Mouse (Mus musculus): ENCODE measurements around the gene Cped1. TPM values are rescaled to one million over a fixed set of nuclear protein-coding genes. Genes with fewer than 3 reads are reported as not detected.

The Cped1 gene
- polyA plus RNA-seq, 1 experiment from 2014 or later, result 2.7 TPM

DNA sequence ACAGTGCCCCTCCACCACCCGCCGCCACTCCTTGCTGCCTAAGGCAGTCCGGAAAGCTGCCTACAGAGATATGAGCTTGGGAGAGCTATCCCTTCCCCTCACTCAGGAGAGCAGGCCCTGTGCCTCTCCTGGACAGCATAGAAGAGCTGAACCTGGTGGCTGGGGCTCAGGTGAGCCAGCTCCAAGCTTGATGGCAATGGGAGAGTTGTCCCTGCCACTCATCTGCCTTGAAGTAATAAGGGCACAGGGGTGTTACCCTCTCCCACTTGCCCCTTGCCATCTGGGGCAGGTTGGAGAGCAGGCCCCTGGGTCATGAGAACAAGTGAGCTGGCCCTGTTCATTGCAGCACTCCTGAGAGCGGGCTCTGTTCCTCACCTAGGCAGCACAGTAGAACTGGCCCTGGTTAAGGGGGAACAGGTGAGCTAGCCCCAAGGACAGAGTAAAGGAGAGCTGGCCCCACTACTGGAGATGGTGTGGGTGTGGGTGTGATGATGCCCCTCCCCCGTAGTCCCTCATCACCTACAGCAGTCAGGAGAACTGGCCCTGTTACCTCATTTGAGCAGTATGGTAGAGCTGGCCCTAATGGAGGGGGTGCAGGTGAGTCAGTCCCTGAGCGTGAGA is 28.7 kb downstream of the Cped1 start:
- Histone ChIP-seq H3K4me2 (no peak overlapping the region), H3K4me3 (replicated peaks) (no peak overlapping the region), H3K27ac (replicated peaks) (no peak overlapping the region), H3K27me3 (replicated peaks) (no peaks in the 10 kb centered on the region), H3K4me1 (no peaks in the 10 kb centered on the region), H3K36me3 (no peaks in the 10 kb centered on the region), H3K9ac (replicated peaks) (no peak overlapping the region), H3K9me3 (replicated peaks) (no peaks in the 10 kb centered on the region)
- ATAC-seq (ENCODE audit: low FRiP score), result peak; percentile 14; the same call in 1 of the 2 replicates
- WGBS, result 93% methylated on average over 6 of the region's 6 CpGs

DNA sequence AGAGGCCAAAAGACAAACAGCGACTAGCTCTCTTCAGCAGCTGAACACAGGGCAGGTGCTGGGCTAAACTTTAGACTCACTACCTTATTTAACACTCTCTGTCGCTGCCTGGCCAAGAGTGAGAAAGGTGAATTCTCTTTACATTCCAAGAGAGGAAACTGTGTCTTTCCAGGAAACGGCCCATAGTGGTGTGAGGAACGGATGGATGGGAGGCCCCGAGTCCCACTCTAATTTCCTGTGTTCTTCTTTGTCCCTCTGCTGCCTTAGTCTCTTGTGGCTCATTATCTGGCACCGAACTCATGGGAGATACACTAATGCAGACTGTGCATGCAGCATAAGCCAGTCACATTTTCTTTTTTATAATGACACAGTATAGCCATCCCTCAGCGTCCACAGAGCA is 31.9 kb downstream of the Cped1 start:
- no peak overlapping the region for H3K9ac ChIP-seq (replicated peaks)
- H3K27me3 ChIP-seq (replicated peaks), result no peaks in the 10 kb centered on the region
- H3K4me1 ChIP-seq, result 0 out of 2 replicates have a peak, but pooled peaks cover 3% of the 10 kb centered on the region
- H3K27ac ChIP-seq (replicated peaks), result no peak overlapping the region
- no peak overlapping the region for H3K4me2 ChIP-seq
- ATAC-seq (ENCODE audit: low FRiP score), result no peak
- H3K36me3 ChIP-seq, result no peaks in the 10 kb centered on the region
- H3K4me3 ChIP-seq (replicated peaks), result no peak overlapping the region
- 68% methylated on average over 7 of the region's 7 CpGs for WGBS
- no peaks in the 10 kb centered on the region for H3K9me3 ChIP-seq (replicated peaks)

DNA sequence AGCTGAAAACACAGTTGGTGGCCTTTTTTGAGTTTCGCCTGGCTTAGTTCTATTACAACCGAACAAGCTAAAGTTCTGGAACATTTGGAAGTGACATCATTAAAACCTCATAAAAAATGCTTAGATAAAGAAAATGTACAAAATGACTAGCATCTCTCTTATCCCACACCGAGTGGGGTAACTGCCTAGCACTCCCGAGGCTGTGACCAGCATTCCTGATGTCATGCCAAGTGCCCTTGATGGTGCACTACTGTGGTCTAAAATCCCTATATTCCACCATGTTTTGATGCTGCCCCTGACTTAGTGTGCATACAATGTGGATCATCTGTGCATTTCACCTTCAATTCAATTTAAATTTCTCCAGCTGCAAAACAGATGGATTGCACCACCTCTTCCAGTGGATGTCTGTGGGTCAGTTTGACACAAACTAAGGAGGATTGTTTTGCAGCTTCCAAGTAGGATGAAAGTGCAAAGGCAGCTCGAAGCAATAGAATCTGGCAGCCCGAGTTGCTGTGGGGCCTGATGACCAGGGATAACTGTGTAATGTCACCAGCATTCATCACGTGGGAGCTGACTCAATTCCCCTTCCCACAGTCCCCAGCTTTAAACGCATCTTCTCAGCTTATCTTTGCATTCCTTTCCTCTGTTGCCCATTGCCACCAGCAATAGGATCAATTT is 33.2 kb downstream of the Cped1 start:
- no peak overlapping the region for H3K4me3 ChIP-seq (replicated peaks)
- 74% methylated on average over 8 of the region's 8 CpGs for WGBS
- H3K36me3 ChIP-seq, result no peaks in the 10 kb centered on the region
- H3K9ac ChIP-seq (replicated peaks), result no peak overlapping the region
- no peaks in the 10 kb centered on the region for H3K27me3 ChIP-seq (replicated peaks)
- H3K4me1 ChIP-seq, result 0 out of 2 replicates have a peak, but pooled peaks cover 3% of the 10 kb centered on the region
- no peak overlapping the region for H3K4me2 ChIP-seq
- H3K9me3 ChIP-seq (replicated peaks), result no peaks in the 10 kb centered on the region
- no peak overlapping the region for H3K27ac ChIP-seq (replicated peaks)
- ATAC-seq (ENCODE audit: low FRiP score), result no peak

- no peak overlapping the region for H3K27ac ChIP-seq (replicated peaks)
- H3K9ac ChIP-seq (replicated peaks), result no peak overlapping the region
- H3K4me1 ChIP-seq, result 0 out of 2 replicates have a peak, but pooled peaks cover 3% of the 10 kb centered on the region
- no peak overlapping the region for H3K4me3 ChIP-seq (replicated peaks)
- H3K36me3 ChIP-seq, result no peaks in the 10 kb centered on the region
- WGBS, result 69% methylated on average over 10 of the region's 10 CpGs
- H3K4me2 ChIP-seq, result no peak overlapping the region
- H3K27me3 ChIP-seq (replicated peaks), result no peaks in the 10 kb centered on the region
- ATAC-seq (ENCODE audit: low FRiP score), result no peak
- no peaks in the 10 kb centered on the region for H3K9me3 ChIP-seq (replicated peaks)
These were observed 33.9 kb downstream of the Cped1 start for GRCm38 (mm10) chr6:22019637-22020036.

- Histone ChIP-seq H3K9ac (replicated peaks) (no peak overlapping the region), H3K27ac (replicated peaks) (no peak overlapping the region), H3K9me3 (replicated peaks) (no peaks in the 10 kb centered on the region), H3K4me3 (replicated peaks) (no peak overlapping the region), H3K4me1 (peaks cover 8% of the 10 kb centered on the region), H3K36me3 (no peaks in the 10 kb centered on the region), H3K27me3 (replicated peaks) (no peaks in the 10 kb centered on the region), H3K4me2 (no peak overlapping the region)
- 79% methylated on average over 5 of the region's 5 CpGs for WGBS
- no peak for ATAC-seq (ENCODE audit: low FRiP score)
These were observed 35.0 kb downstream of the Cped1 start for GRCm38 (mm10) chr6:22020696-22021095.

GRCm38 (mm10) chr6:22021315-22021714 is 35.6 kb downstream of the Cped1 start:
- Histone ChIP-seq H3K9me3 (replicated peaks) (no peaks in the 10 kb centered on the region), H3K9ac (replicated peaks) (no peak overlapping the region), H3K4me1 (peaks cover 14% of the 10 kb centered on the region), H3K4me2 (no peak overlapping the region), H3K36me3 (no peaks in the 10 kb centered on the region), H3K27ac (replicated peaks) (no peak overlapping the region), H3K27me3 (replicated peaks) (no peaks in the 10 kb centered on the region), H3K4me3 (replicated peaks) (no peak overlapping the region)
- WGBS, result 76% methylated on average over 3 of the region's 3 CpGs
- ATAC-seq (ENCODE audit: low FRiP score), result no peak

DNA sequence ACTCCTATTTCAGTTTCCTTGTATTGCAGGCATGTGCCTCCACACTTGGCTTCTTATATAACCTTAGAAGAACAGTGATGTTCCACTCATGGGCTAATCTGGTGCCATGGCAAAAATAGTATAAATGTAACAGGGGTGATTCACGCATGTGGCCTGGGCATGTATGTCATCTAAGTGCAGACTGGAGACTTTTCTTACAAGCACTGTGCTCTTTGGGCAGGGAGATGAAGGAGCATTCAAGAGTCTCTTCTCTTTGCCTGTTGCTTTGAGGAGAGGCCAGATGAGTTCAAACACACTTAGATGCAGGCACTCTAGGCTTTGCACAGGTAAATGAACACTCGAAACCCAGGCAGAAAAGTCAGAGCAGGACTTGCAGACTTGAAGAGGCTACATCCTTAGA is 38.5 kb downstream of the Cped1 start:
- H3K9ac ChIP-seq (replicated peaks), result no peak overlapping the region
- no peaks in the 10 kb centered on the region for H3K36me3 ChIP-seq
- no peak overlapping the region for H3K4me2 ChIP-seq
- WGBS, result 91% methylated on average over 2 of the region's 2 CpGs
- H3K27me3 ChIP-seq (replicated peaks), result no peaks in the 10 kb centered on the region
- H3K4me1 ChIP-seq, result peaks cover 14% of the 10 kb centered on the region
- no peaks in the 10 kb centered on the region for H3K9me3 ChIP-seq (replicated peaks)
- no peak for ATAC-seq (ENCODE audit: low FRiP score)
- no peak overlapping the region for H3K4me3 ChIP-seq (replicated peaks)
- no peak overlapping the region for H3K27ac ChIP-seq (replicated peaks)

- Histone ChIP-seq H3K9me3 (replicated peaks) (no peaks in the 10 kb centered on the region), H3K4me3 (replicated peaks) (peak overlapping the region; percentile 21), H3K9ac (replicated peaks) (no peak overlapping the region; the same call in 1 of the 2 replicates), H3K27me3 (replicated peaks) (no peaks in the 10 kb centered on the region), H3K36me3 (no peaks in the 10 kb centered on the region), H3K27ac (replicated peaks) (no peak overlapping the region), H3K4me1 (peaks cover 11% of the 10 kb centered on the region), H3K4me2 (peak overlapping the region; percentile 53)
- 9% methylated on average over 17 of the region's 17 CpGs for WGBS
- ATAC-seq (ENCODE audit: low FRiP score), result peak; percentile 59; the same call in 1 of the 2 replicates
These were observed 40.1 kb downstream of the Cped1 start for GRCm38 (mm10) chr6:22025584-22026357.

- 13% methylated on average over 4 of the region's 4 CpGs for WGBS
- no peak overlapping the region; the same call in 1 of the 2 replicates for H3K9ac ChIP-seq (replicated peaks)
- H3K4me1 ChIP-seq, result peaks cover 11% of the 10 kb centered on the region
- H3K27ac ChIP-seq (replicated peaks), result no peak overlapping the region
- H3K36me3 ChIP-seq, result no peaks in the 10 kb centered on the region
- ATAC-seq (ENCODE audit: low FRiP score), result no peak
- H3K27me3 ChIP-seq (replicated peaks), result no peaks in the 10 kb centered on the region
- peak overlapping the region; percentile 53 for H3K4me2 ChIP-seq
- H3K4me3 ChIP-seq (replicated peaks), result peak overlapping the region; percentile 21
- H3K9me3 ChIP-seq (replicated peaks), result no peaks in the 10 kb centered on the region
These were observed 40.6 kb downstream of the Cped1 start for GRCm38 (mm10) chr6:22026358-22026673.

- Histone ChIP-seq H3K27me3 (replicated peaks) (no peaks in the 10 kb centered on the region), H3K9ac (replicated peaks) (no peak overlapping the region), H3K4me1 (peaks cover 11% of the 10 kb centered on the region), H3K4me3 (replicated peaks) (no peak overlapping the region), H3K4me2 (no peak overlapping the region), H3K9me3 (replicated peaks) (no peaks in the 10 kb centered on the region), H3K27ac (replicated peaks) (no peak overlapping the region), H3K36me3 (no peaks in the 10 kb centered on the region)
- 71% methylated on average over 9 of the region's 9 CpGs for WGBS
- ATAC-seq (ENCODE audit: low FRiP score), result no peak
These were observed 41.3 kb downstream of the Cped1 start for GRCm38 (mm10) chr6:22026761-22027594.

- no peak for ATAC-seq (ENCODE audit: low FRiP score)
- H3K4me2 ChIP-seq, result no peak overlapping the region
- no peak overlapping the region for H3K27ac ChIP-seq (replicated peaks)
- no peaks in the 10 kb centered on the region for H3K36me3 ChIP-seq
- H3K4me1 ChIP-seq, result peaks cover 11% of the 10 kb centered on the region
- WGBS, result 94% methylated on average over 2 of the region's 2 CpGs
- H3K4me3 ChIP-seq (replicated peaks), result no peak overlapping the region
- H3K9ac ChIP-seq (replicated peaks), result no peak overlapping the region
- H3K27me3 ChIP-seq (replicated peaks), result no peaks in the 10 kb centered on the region
- H3K9me3 ChIP-seq (replicated peaks), result no peaks in the 10 kb centered on the region
These were observed 42.1 kb downstream of the Cped1 start for GRCm38 (mm10) chr6:22027854-22028253.
